Mouse (Mus musculus): ENCODE data around the gene Msi2.
A peak's percentile ranks its signal among the peaks of the same experiment; 100 is the strongest.

The Msi2 gene

GRCm38 (mm10) chr11:88506544-88507419, 211.5 kb downstream of the Msi2 start:
- DNase-seq, result no peak

GRCm38 (mm10) chr11:88506109-88506508, 212.2 kb downstream of the Msi2 start:
- no peak for DNase-seq

DNA sequence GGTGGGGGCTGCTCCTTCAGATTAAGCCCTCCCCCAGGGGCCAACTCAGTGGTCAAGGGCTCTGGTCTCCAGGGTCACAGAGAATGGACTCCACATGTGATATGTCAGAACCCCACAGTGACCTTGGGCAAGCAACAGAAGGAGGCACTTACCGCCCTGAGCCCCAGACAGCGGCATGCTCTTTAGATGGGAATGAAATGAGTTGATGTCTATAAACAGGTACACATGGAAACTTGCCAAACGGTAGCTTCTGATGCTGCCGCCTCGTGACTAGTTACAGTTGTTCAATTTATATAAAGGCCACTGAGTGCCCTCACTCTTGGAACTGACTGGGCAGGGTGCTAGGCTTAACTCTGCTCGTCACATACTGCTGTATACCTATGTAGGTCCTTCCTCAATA, 215.7 kb downstream of the Msi2 start:
- no peak for DNase-seq

DNA sequence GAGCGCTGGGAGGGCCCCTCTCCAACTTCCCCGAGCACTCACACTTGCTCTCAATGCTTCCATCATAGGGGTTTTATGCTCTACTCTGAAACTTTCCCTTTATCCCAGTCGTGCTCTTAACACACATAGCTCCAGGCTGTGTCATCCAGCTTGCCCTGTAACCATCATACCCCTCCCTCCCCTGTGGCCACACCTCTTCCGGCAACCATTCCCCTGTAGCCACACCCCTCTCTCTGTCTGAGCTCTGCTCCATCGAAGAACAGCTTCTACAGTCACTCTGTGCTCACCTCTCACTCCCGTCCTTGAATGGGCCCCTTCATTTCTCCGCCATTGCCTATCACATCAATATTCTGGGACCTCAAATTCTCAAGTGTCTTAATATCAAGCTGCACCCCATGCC, 219.8 kb downstream of the Msi2 start:
- DNase-seq, result peak; percentile 33

GRCm38 (mm10) chr11:88496460-88496859, 221.9 kb downstream of the Msi2 start:
- DNase-seq, result no peak

GRCm38 (mm10) chr11:88495759-88496158, 222.6 kb downstream of the Msi2 start:
- DNase-seq, result no peak

DNA sequence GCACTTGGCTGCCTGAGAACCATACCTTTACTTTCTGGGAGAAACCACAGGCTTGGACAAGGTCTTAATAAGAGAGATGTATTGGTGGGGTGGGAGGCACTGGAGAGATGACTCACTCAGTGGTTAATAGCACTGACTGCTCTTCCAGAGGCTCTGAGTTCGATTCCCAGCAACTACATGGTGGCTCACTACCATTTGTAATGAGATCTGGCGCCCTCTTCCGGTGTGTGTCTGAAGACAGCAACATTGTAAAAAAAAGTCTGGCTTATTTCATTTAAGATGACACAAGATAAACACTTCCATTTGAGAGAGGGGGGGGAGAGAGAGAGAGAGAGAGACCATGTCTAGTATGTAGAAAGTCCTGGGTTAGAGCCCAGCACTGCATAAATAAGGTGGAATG, 223.3 kb downstream of the Msi2 start:
- DNase-seq, result no peak

DNA sequence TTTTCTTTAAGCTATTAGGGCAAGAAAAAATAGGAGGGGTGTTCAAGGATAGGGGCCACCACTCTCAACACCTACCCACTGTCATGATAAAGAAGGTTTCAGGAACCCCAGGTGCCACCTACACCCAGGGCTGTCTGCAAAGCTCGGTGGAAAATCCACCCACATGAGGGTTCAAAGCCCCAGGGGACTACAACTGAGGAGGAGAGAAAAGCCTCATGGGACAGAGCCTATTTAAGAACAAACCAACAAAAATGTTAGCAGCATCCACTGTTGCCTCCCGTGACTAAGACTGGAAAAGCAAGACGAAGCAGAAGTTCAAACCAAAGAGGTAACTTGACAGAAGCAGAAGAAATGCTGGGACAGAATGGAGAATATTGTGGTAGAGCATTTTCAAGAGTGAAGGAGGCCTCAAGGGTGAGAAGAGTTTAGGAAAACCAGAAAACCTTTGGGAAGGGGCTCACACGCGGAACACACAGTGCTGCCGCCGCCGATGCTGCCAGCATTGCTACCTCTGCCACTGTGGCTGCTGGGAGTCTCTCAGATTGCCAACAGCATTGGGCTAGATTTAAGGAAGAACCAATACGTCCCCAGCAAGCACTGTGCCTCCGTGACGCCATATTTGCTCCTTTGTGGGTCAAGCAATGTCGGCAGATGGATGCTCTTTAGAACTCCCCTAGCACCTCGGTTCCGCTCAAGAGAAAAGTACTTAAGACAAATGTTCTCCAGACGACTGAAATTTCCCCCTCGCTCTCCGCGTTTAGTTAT, 224.3 kb downstream of the Msi2 start:
- no peak for DNase-seq

DNA sequence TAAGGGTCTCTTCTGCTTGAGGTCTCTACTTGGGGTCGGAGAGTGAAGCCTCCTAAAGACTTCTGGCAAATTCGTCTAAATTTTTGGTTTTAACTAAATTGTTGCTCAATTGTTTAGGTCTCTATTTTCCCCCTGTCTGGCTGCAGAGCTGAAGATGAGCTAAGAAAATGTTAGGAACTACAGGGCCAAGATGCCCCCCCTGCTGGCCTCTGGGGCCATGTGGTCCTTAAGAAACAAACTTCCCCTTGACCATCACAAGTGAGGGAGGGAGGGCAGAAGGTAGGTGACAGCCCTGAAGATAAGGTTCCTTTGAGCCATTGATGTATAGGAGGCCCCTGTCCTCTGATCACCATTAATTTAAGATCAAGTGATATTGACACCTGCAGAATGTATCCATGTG, 225.7 kb downstream of the Msi2 start:
- no peak for DNase-seq

DNA sequence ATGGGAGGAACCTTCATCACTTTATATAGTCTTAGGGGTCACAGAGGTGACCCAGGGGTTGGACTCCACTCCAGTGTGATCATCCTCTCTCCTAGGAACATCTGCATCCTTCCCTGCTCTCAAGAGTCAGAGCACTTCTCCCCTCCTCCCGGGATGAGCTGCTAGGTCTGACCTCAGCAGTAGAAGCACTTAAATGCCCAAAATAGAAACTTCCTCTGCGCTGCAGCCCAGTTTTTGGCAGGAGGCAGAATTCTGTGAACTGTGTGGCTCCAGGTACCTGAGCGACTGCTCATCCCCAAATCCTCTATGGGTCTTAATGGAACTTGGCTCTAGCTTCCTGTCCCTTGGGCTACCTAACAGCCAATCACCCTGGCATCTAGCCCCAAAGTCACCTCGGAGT, 228.3 kb downstream of the Msi2 start:
- no peak for DNase-seq

DNA sequence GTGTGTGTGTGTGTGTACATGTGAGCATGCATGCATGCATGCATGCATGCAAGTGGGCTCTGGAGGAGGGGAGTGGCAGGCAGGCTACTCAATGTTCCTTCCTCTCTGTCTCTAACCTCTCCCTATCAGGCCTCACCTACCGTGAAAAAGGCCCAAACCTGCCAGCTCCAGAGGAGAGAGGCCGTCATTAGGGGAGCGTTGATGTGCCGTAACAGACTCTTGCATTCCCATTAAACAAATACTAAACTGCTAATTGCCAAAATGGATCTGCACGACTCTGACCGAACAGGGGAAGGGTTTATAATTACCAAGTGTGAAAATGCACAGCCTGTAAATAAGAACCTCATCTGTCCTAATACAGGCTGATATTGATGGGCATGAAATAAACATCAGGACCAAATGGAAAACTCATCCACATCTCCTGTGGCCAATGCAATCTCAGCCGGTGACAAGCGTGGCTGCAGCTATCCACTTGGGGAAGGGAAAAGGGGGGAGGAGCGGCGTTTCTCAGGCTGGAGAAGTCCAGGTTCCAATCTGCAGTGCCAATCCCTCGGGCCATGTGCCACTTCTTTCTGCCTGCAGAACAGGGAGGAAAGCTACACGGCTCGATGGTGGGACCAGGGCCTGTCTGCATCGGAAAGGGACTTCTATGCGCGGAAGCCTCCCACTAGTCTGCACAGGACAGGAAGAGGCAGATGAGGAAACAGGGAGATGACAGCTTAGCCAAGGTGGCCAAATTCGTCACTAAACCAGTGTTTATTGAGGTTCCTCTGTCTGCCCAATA, 229.2 kb downstream of the Msi2 start:
- no peak for DNase-seq

DNA sequence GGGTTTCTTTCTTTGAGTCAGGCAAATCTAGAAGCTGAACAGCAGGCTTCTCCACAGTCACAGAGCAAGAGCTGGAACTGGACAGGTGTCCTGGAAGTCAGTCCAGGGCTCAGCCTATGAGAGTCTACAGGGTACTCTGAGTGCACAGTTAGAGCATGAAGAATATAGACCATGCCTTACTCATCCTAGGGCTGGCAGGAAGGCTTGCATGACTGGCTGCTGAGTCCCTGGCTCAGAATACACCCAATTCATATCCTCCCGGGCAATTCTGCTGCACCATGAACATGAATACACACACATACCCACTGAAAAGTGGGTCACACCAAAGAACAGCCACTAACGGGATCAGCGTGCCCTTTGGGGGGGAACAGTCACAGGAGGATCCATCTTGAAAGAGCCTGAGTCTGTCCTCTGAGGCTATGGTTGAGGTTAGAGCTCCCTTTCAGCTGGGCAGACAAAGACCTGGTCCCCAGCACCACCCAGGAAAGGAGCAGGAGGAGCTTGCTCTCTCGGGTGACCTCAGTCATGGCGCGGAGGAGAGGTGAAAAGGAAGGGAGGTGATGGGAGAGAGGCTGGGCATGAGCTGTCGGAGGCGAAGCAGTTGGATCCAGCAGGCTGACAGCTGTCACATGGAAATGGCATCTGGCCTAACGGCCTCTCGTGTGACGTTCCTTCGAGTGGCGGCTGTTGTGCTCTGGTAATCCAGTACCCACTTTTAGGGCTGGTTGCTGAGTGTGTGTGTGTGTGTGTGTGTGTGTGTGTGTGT, 230.0 kb downstream of the Msi2 start:
- no peak for DNase-seq

GRCm38 (mm10) chr11:88485987-88486386, 232.3 kb downstream of the Msi2 start:
- no peak for DNase-seq

- DNase-seq, result no peak
Observed at GRCm38 (mm10) chr11:88485088-88485487, 233.2 kb downstream of the Msi2 start.

GRCm38 (mm10) chr11:88484047-88484446, 234.3 kb downstream of the Msi2 start:
- no peak for DNase-seq

GRCm38 (mm10) chr11:88482636-88483035, 235.7 kb downstream of the Msi2 start:
- no peak for DNase-seq

DNA sequence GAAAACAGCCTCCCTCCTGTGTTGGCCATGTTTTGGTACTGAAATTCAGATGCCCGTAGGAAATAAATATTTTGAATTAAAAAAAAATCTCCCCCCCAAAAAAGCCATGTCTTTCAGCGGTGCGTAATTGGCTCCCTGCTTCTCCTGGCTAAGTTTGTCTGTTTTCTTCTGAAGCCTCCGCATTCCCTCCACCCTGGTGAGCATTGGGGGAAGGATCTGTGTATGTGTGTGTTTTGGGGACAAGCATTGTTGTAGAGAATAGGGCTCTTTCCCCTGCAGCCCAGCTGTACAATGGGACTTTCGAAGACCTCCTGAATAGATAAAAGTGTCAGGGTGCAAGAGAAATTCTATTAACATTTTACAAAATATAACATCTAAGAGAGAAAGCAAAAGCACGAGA, 236.1 kb downstream of the Msi2 start:
- DNase-seq, result no peak

DNA sequence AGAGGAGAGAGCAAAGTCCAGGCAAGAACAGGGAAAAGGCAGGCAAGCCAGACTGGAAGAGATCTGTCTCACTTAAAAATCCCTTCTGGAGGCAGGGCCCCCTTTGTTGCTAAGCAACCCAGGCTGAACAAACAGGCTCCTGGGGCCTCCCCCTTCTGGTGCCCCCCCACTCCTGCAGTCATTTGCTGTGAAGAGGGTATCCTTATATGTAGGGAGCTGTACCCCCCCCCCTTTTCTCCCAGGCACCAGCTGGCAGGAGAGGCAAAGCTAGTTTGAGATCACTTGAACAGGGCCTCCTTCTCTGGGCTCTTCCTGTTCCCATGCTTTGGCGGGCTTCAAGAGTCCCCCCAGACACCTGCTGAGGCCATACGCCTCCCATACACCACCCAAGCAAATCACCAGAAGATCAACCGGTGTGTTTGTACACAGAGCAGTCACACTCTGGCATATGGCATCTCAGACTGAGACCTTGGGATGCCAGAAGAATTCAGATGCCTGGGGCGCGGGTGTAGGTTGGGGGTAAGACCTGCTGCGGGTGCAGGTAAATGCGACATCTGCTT, 236.6 kb downstream of the Msi2 start:
- peak; percentile 16 for DNase-seq

- DNase-seq, result no peak
Observed at GRCm38 (mm10) chr11:88481092-88481601, 237.2 kb downstream of the Msi2 start.

DNA sequence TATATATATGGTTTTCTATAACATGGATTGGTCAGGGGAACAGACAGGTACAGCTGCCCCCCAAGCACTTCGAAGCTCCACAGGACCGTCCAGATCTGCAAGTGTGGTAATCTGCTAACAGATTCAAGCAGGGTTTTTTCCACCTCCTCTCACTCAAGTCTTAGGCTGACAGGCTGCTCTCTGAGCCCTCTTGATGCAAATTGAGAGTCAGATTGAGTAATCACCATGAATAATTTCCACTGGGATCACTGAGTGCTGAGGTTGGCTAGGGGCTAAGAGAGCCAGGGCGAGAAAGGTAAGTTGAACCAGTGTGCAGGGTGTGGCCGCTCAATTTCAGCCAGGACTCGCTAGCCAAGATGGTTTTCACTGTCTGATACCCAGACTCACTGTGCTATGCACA, 238.8 kb downstream of the Msi2 start:
- no peak for DNase-seq

GRCm38 (mm10) chr11:88474889-88475440, 243.3 kb downstream of the Msi2 start:
- no peak for DNase-seq

DNA sequence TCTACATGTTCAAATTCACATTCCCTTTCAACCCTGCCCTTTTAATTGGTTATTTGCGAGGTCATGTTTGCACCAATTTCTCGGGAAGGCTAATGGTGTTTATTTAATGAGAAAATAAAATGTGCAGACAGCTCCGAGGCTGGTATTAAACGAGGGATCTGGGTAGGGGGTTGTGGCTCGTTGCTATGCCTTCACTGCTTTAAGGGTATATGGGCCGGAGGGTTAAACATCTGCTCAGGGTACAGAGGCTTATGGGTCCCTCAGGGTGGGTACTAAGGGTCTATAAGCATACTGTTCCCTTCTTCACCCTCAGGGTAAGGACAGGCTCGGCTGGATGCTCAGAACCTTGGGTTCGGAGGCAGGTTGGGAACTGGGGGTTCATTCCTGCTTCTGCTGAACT, 245.6 kb downstream of the Msi2 start:
- DNase-seq, result no peak
